Mouse (Mus musculus) ES-E14 (cell line): ENCODE data around the gene Tmem135.
A peak's percentile ranks its signal among the peaks of the same experiment; 100 is the strongest.

Source experiments
- HCFC1 ChIP-seq: IDR thresholded peaks from 2 replicates; pipeline ENCODE4 v1.6.1; 2012; ENCODE audit warnings: low read length, inconsistent platforms, borderline replicate concordance; ENCODE audit not compliant: insufficient read depth
- ZNF384 ChIP-seq: IDR thresholded peaks from 2 replicates; pipeline ENCODE4 v1.6.1; 2012; ENCODE audit warnings: low read depth, low read length, inconsistent platforms

DNA sequence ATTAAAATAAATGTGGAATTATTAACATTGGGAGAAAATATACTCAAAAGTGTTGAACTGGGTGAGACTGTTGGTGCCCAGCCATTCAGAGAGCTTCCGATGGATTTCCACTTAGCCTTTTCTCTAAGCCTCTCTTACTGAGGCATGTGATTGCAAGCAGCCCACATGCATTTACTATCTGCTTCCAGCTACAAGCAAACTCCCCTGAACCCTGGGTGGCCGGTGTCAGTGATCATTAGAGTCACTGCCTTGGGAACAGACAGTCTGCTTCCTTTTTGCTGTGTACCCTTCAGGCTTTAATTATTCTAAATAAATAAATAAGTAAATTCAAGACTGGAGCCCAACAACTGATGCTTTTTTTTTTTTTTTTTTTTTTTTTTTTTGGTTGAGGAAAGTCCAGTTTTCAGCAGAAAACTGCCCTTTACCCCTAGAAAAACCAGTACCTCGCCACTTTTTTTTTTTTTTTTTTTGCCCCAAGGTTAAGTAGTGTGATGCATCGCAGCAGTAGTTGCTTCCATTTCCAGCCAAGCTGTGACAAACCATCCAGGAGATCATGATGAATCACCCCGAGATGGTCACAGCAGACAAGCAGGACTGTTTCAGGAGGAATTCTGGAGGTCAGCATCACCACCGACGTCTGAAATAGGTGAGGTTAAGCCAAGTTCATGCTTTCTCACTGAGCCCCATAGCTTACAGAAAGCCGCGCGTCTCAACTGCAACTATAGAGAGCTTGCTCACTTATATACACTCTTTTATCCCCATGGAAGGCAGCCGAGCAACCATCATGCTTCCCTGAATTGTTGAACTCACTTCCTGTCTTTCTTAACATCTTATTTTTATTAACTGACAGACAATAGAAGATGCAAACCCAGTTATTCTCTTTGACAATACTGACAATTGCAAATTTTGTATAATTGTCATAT lies 22.0 kb upstream of the Tmem135 start:
- TF ChIP-seq ZNF384 = 0 out of 2 replicates have a peak, but pooled peaks have one; percentile 48
- TF ChIP-seq HCFC1 = no peak
